Mouse (Mus musculus) MEL (cell line): ENCODE measurements at regions not wholly inside any gene's neighbourhood (a gene's known extent, or its start where the extent isn't known, plus 50 kb on each side); places are given as distances from the start of the nearest gene placed in this dataset.

ENCODE experiments used
- DNase-seq: peaks from one replicate; pipeline ENCODE4 v3.0.0; 2011; ENCODE audit warnings: low read depth, low spot score
- H3K27ac ChIP-seq: 2 replicates; pipeline ENCODE4 v1.5.1; 2012; ENCODE audit warnings: low read depth, mild to moderate bottlenecking, control low read depth, low read length, moderate library complexity; ENCODE audit not compliant: control insufficient read depth
- H3K27me3 ChIP-seq, 2 experiments: fragments of 150-350 bp in 1 of 2; sonication (generic) in 1 of 2; 2 replicates each; pipeline ENCODE4 v1.6.1; 2012; ENCODE audit warnings: low read length in 2 of 2, mild to moderate bottlenecking in 2 of 2, improper control_type of control experiment in 1 of 2, moderate library complexity in 1 of 2; ENCODE audit not compliant: insufficient read depth in 2 of 2, control insufficient read depth in 1 of 2
- H3K36me3 ChIP-seq, 2 experiments: 2 replicates each; pipeline ENCODE4 v1.6.1; 2012 to 2014; ENCODE audit warnings: low read length in 2 of 2, improper control_type of control experiment in 1 of 2, inconsistent platforms in 1 of 2, mild to moderate bottlenecking in 1 of 2; ENCODE audit not compliant: insufficient read depth in 2 of 2, control insufficient read depth in 1 of 2
- H3K4me1 ChIP-seq, 2 experiments: fragments of 150-350 bp in 1 of 2; sonication (generic) in 1 of 2; 2 replicates each; pipeline ENCODE4 v1.6.1; 2012; ENCODE audit warnings: low read length in 2 of 2, improper control_type of control experiment in 1 of 2, mild to moderate bottlenecking in 1 of 2; ENCODE audit not compliant: insufficient read depth in 2 of 2, control insufficient read depth in 1 of 2
- H3K4me3 ChIP-seq, 2 experiments: fragments of 150-350 bp in 1 of 2; sonication (generic) in 1 of 2; 2 replicates each; pipeline ENCODE4 v1.5.1; 2012; ENCODE audit warnings: low read depth in 2 of 2, low read length in 2 of 2, mild to moderate bottlenecking in 2 of 2, moderate library complexity in 2 of 2, control low read depth in 1 of 2, improper control_type of control experiment in 1 of 2; ENCODE audit not compliant: control insufficient read depth in 1 of 2, insufficient read depth in 1 of 2
- H3K79me2 ChIP-seq: 2 replicates; pipeline ENCODE4 v1.6.1; 2012; ENCODE audit warnings: mild to moderate bottlenecking, low read length, moderate library complexity; ENCODE audit not compliant: control insufficient read depth, poor library complexity, insufficient read depth
- H3K9ac ChIP-seq: 2 replicates; pipeline ENCODE4 v1.6.1; 2012; ENCODE audit warnings: low read depth, mild to moderate bottlenecking, control low read depth, low read length, moderate library complexity; ENCODE audit not compliant: control insufficient read depth, poor library complexity, severe bottlenecking
- H3K9me3 ChIP-seq: fragments of 150-350 bp; sonication (generic); replicated peaks from 2 replicates; pipeline ENCODE4 v1.6.1; 2012; ENCODE audit warnings: mild to moderate bottlenecking, low read length, improper control_type of control experiment, moderate library complexity; ENCODE audit not compliant: insufficient read depth
- CHD1 ChIP-seq: IDR thresholded peaks from 2 replicates; pipeline ENCODE4 v1.6.1; 2012; ENCODE audit warnings: low read depth, mild to moderate bottlenecking, inconsistent platforms, low read length, improper control_type of control experiment
- CTCF ChIP-seq, 3 experiments: IDR thresholded peaks in 2 of 3; conservative IDR thresholded peaks in 1 of 3; 2 replicates each; pipeline ENCODE4 v1.5.1; 2011 to 2012; ENCODE audit warnings: low read length in 3 of 3, low read depth in 2 of 3, mild to moderate bottlenecking in 2 of 3, improper control_type of control experiment in 1 of 3, inconsistent platforms in 1 of 3, mixed read lengths in 1 of 3, moderate library complexity in 1 of 3; ENCODE audit not compliant: control insufficient read depth in 1 of 3, insufficient read depth in 1 of 3, poor library complexity in 1 of 3, severe bottlenecking in 1 of 3
- ELF1 ChIP-seq: IDR thresholded peaks from 2 replicates; pipeline ENCODE4 v1.6.1; 2014; ENCODE audit warnings: low read depth, mild to moderate bottlenecking, inconsistent platforms, low read length, improper control_type of control experiment, moderate library complexity
- HCFC1 ChIP-seq: IDR thresholded peaks from 2 replicates; pipeline ENCODE4 v1.6.1; 2012; ENCODE audit warnings: low read depth, mild to moderate bottlenecking, inconsistent platforms, low read length, improper control_type of control experiment, moderate library complexity
- JUND ChIP-seq: IDR thresholded peaks from 2 replicates; pipeline ENCODE4 v1.6.1; 2011; ENCODE audit warnings: low read depth, mild to moderate bottlenecking, improper control_type of control experiment, low read length
- MAX ChIP-seq: IDR thresholded peaks from 2 replicates; pipeline ENCODE4 v1.6.1; 2011; ENCODE audit warnings: low read length, improper control_type of control experiment
- MXI1 ChIP-seq: IDR thresholded peaks from 2 replicates; pipeline ENCODE4 v1.6.1; 2011; ENCODE audit warnings: mild to moderate bottlenecking, low read depth, low read length, improper control_type of control experiment
- MYB ChIP-seq: IDR thresholded peaks from 2 replicates; pipeline ENCODE4 v1.6.1; 2011; ENCODE audit warnings: mild to moderate bottlenecking, low read depth, low read length, improper control_type of control experiment
- MYC ChIP-seq: IDR thresholded peaks from 2 replicates; pipeline ENCODE4 v1.6.1; 2011; ENCODE audit warnings: low read depth, mild to moderate bottlenecking, low read length, improper control_type of control experiment, moderate library complexity
- NELFE ChIP-seq: IDR thresholded peaks from 2 replicates; pipeline ENCODE4 v1.6.1; 2011; ENCODE audit warnings: low read depth, low read length, improper control_type of control experiment
- NRF1 ChIP-seq: IDR thresholded peaks from 2 replicates; pipeline ENCODE4 v1.6.1; 2014; ENCODE audit warnings: low read depth, mild to moderate bottlenecking, inconsistent platforms, low read length, improper control_type of control experiment, moderate library complexity; ENCODE audit not compliant: poor library complexity, insufficient read depth, severe bottlenecking
- POLR2A ChIP-seq, 2 experiments: IDR thresholded peaks; 2 replicates each; pipeline ENCODE4 v1.6.1; 2011 to 2012; ENCODE audit warnings: low read length in 2 of 2, mild to moderate bottlenecking in 2 of 2, control low read depth in 1 of 2, improper control_type of control experiment in 1 of 2, low read depth in 1 of 2, moderate library complexity in 1 of 2; ENCODE audit not compliant: control insufficient read depth in 1 of 2, insufficient read depth in 1 of 2, poor library complexity in 1 of 2
- POLR2AphosphoS2 ChIP-seq: IDR thresholded peaks from 2 replicates; pipeline ENCODE4 v1.6.1; 2011; ENCODE audit warnings: low read length, improper control_type of control experiment
- POLR2AphosphoS5 ChIP-seq: IDR thresholded peaks from 2 replicates; pipeline ENCODE4 v1.6.1; 2012; ENCODE audit warnings: low read depth, borderline replicate concordance, mild to moderate bottlenecking, inconsistent platforms, low read length, moderate library complexity, mixed read lengths
- RAD21 ChIP-seq: IDR thresholded peaks from 2 replicates; pipeline ENCODE4 v1.6.1; 2011; ENCODE audit warnings: mild to moderate bottlenecking, low read depth, low read length, improper control_type of control experiment
- RCOR1 ChIP-seq: IDR thresholded peaks from 2 replicates; pipeline ENCODE4 v1.6.1; 2012; ENCODE audit warnings: low read depth, mild to moderate bottlenecking, inconsistent platforms, low read length, improper control_type of control experiment
- TCF12 ChIP-seq: IDR thresholded peaks from 2 replicates; pipeline ENCODE4 v1.6.1; 2014; ENCODE audit warnings: low read depth, mild to moderate bottlenecking, inconsistent platforms, low read length, improper control_type of control experiment, moderate library complexity
- UBTF ChIP-seq: IDR thresholded peaks from 2 replicates; pipeline ENCODE4 v1.6.1; 2012; ENCODE audit warnings: low read depth, mild to moderate bottlenecking, inconsistent platforms, low read length, improper control_type of control experiment, moderate library complexity, borderline replicate concordance; ENCODE audit not compliant: insufficient read depth
- USF1 ChIP-seq: IDR thresholded peaks from 2 replicates; pipeline ENCODE4 v1.6.1; 2014; ENCODE audit warnings: low read depth, mild to moderate bottlenecking, inconsistent platforms, low read length, improper control_type of control experiment, moderate library complexity
- USF2 ChIP-seq, 2 experiments: IDR thresholded peaks; 2 replicates each; pipeline ENCODE4 v1.6.1; 2011 to 2012; ENCODE audit warnings: improper control_type of control experiment in 2 of 2, low read length in 2 of 2, borderline replicate concordance in 1 of 2, inconsistent platforms in 1 of 2, low read depth in 1 of 2, mild to moderate bottlenecking in 1 of 2; ENCODE audit not compliant: insufficient read depth in 1 of 2
- ZKSCAN1 ChIP-seq: IDR thresholded peaks from 2 replicates; pipeline ENCODE4 v1.6.1; 2012; ENCODE audit warnings: low read depth, mild to moderate bottlenecking, inconsistent platforms, low read length, improper control_type of control experiment, moderate library complexity
- ZNF384 ChIP-seq: IDR thresholded peaks from 2 replicates; pipeline ENCODE4 v1.6.1; 2012; ENCODE audit warnings: low read depth, mild to moderate bottlenecking, inconsistent platforms, low read length, improper control_type of control experiment

- Histone ChIP-seq H3K27ac (no peak overlapping the region), H3K36me3 (no peaks in the 10 kb centered on the region), H3K27me3 (no peaks in the 10 kb centered on the region)
- no peak for DNase-seq
- no peak for TF ChIP-seq TCF12
- no peak for TF ChIP-seq ZNF384
- TF ChIP-seq, all 39 proteins: peak for 0
- Histone ChIP-seq H3K4me1 (no peaks in the 10 kb centered on the region), H3K9ac (no peak overlapping the region), H3K79me2 (no peaks in the 10 kb centered on the region), H3K4me3 (no peak overlapping the region), H3K9me3 (no peaks in the 10 kb centered on the region)
Measured at GRCm38 (mm10) chr13:69062692-69063233, 63.4 kb upstream of the Adcy2 start.

GRCm38 (mm10) chr13:69061436-69061835, 62.1 kb upstream of the Adcy2 start:
- Histone ChIP-seq H3K4me3 (no peak overlapping the region), H3K9me3 (no peaks in the 10 kb centered on the region), H3K4me1 (no peaks in the 10 kb centered on the region), H3K27me3 (no peaks in the 10 kb centered on the region), H3K79me2 (no peaks in the 10 kb centered on the region), H3K9ac (no peak overlapping the region), H3K27ac (no peak overlapping the region), H3K36me3 (no peaks in the 10 kb centered on the region)
- TF ChIP-seq NELFE (no peak), MAX (no peak), CTCF (IDR thresholded peaks at IDR 0.05 in 2 of 3, conservative IDR thresholded peaks at IDR 0.05 in 1 of 3; ENCODE audit: control insufficient read depth in 1 of 3, insufficient read depth in 1 of 3, low read depth in 2 of 3, low read length in 3 of 3, poor library complexity in 1 of 3, severe bottlenecking in 1 of 3) (no peak), HCFC1 (no peak), UBTF (no peak), ELF1 (no peak), MXI1 (no peak), POLR2AphosphoS2 (no peak), RCOR1 (no peak), USF1 (no peak), CHD1 (no peak), MYC (no peak), JUND (no peak), RAD21 (no peak), POLR2A (IDR thresholded peaks at IDR 0.05; ENCODE audit: control insufficient read depth in 1 of 2, insufficient read depth in 1 of 2, low read depth in 1 of 2, low read length in 2 of 2, poor library complexity in 1 of 2) (no peak), NRF1 (no peak), MYB (no peak), ZKSCAN1 (no peak), USF2 (IDR thresholded peaks at IDR 0.05; ENCODE audit: borderline replicate concordance in 1 of 2, insufficient read depth in 1 of 2, low read depth in 1 of 2, low read length in 2 of 2) (no peak), POLR2AphosphoS5 (no peak)
- DNase-seq = no peak
